Mouse (Mus musculus): Measurements from ENCODE around the gene Pde4c.

Pde4c gene

DNA sequence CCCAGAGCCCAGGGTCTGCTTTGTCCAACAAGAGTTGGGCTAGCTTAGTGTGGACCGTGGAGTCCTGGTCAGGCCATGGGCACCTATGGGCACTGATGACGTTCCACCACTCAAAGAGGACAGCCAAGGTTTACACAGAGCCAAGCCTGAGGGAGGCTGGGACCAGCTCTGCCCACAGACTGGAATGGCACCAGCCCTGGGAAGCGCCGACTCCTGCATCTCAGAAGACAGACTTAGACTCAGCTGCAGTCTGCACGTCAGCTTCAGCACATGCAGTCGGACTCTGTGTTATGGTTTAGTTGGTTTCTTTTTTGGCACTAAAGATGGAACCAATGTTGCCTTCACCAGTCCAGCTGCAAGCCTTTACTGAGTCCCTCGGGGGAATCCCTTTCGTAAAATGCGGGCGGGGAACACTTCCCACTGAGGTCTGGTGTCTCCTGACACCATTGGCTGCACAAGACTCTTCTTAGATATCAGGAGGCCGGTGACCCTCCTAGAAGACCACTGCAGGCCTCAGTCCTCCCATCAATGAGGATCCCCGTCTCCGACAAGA, 26.7 kb downstream of the Pde4c start:
- DNase-seq (ENCODE audit: low read depth, low spot score): no peak

DNA sequence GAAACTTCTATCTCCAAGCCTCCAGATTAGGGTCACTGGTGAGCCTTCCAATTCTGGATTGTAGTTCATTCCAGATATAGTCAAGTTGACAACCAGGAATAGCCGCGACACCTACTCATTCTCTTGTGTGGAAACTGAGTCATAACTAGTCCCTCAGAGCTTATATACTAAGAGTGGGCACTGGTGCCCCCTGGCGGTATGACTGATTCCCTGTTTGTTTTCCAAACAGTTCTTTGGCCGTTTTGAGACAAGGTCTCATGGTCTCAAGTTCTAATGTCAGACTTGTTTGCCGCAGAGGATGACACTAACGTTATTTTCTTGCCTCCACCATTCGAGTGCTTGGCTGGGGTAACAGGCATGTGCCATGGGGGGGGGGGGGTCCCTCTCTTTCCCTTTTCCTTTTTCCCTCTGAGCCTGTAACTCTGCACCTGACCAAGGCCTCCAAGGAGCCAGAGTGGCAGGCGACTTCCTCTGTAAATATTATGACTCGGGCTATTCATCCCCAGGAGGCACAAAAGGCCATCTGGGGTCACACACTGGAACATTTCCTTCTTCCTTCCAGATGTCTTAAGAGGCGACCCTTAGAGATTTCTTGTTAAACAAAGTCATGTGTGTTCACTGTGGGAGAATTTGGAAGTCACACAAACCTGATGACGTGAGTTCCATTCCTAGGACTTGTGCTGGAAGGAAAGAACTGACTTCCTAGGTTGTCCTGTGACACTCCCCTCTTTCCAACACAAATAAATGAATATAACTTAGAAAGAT, 28.7 kb downstream of the Pde4c start:
- no peak for DNase-seq (ENCODE audit: low read depth, low spot score)

DNA sequence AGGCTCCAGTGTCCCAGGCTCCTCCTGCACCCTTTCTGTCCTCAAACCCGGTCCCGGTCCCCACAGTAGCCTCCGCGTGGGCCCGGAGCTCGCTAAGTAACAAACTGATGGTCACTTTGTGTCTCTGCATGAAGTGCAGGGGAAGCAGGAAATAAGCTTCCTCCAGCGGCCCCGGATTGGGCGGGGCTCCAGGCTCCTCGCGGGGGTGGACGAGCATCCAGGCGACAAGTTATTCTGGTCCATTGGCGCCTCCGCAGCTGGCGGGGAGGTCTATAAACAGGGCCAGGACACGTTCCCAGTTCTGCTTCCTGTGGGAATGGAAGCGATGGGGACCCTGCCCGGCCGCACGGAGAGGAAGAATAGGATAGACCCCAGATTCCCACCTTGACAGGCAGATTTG, 29.6 kb downstream of the Pde4c start:
- no peak for DNase-seq (ENCODE audit: low read depth, low spot score)

DNA sequence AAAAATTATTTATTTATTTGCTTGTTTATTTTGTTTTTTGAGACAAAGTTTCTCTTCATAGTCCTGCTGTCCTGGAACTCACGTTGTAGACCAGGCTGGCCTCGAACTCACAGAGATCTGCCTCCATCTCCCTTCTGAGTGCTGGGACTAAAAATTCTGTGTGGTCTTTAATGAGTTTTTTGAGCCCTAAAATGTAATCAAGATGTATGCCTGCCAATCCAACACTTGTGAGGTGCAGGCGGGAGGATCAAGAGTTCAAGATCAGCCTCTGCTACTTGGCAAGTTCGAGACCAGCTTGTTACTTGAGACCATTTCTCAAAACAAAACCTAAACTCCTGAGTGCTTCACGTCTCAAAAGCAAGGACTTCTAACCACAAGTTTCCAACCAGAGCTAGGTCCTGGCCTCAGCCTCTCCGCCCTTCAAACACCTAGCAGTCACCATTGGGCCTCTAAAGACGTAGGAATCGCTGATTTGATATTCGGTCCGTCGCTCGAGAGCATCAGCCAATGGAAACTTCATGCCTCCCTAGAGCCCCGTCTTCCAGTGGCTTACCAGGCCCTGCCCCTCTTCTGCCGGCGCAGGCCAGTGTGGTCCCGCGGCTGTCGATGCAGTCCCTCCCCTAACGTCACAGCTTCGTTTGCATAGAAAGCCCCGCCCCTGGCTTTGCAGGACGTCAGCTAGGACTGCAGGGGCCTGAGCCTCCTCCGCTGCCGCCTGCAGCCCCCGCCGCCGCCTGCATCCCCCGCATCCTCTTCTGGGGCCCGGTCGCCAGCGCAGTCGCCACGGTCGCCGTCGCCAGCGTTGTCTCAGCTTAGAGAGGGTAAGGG, 30.7 kb downstream of the Pde4c start, which contains the start of gene Rab3a:
Gene Rab3a, plus strand, starts transcription at position 637 of the 828 bp plus-strand sequence.
- peak; percentile 92 for DNase-seq (ENCODE audit: low read depth, low spot score)

DNA sequence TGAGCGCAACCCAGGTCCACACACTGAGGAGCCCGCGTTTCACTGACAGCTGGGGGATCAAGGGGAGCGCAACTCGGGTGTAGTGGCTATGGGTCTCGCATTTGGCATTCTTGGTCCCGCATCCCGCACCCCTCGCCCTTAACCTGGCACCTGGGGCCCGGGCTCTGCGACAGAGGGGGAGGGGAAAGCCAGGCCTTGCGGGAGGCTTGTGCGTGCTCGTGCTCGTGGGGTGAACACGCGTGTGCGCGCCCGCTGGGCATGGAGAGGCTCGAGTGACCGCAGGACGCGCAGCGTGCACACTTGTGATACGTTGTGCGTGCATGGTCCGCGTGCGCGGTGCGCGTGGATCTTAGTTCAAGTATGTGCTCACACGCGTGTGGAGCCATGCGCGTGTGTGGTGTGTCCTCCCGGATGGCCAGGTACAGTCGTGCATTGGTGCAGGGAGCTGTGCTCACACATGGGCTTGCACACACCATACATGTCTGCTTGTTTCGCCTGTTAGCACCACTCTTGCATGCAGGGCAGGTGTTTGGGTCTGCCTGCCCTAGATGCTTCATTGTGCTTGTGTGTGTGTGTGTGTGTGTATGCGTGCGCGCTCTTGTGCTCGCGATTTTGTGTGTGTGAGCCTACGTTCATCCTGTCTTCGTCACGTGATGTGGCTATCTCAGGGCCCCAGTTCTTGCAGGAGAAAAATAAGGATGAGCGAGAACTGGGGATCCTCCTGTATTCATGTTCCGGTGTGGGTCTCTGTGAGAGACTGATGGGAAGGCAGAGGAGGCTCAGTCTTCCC, 31.5 kb downstream of the Pde4c start:
- DNase-seq (ENCODE audit: low read depth, low spot score): no peak

DNA sequence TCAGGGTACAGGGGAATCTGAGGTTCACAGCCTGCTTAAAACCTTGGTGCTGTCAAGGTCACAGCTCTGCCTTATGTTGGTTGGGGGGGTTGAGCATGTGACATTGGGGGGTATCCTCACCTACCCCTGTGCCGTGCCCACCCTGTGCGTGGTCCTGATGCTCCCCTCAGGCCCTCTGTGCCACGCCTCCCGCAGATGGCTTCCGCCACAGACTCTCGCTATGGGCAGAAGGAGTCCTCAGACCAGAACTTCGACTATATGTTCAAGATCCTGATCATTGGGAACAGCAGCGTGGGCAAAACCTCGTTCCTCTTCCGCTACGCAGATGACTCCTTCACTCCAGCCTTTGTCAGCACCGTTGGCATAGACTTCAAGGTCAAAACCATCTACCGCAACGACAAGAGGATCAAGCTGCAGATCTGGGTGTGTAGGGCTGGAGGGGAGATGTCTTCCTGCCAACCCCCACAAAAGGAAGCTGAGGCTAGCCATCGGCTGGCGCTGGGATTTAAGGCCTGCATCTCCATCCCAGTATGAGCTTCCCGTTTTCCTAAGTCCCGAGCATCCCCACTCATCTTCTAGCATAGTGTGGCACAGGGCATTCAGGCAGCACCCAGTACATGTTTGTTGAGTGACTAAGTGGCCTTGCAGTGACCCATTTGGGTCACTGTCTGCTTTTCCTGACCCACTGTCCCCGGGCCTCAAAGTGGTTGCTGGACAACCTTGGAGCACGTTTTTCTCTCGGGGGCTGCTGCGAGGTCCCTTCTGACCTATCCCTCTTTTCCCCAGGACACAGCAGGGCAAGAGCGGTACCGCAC, 32.3 kb downstream of the Pde4c start:
- no peak for DNase-seq (ENCODE audit: low read depth, low spot score)

DNA sequence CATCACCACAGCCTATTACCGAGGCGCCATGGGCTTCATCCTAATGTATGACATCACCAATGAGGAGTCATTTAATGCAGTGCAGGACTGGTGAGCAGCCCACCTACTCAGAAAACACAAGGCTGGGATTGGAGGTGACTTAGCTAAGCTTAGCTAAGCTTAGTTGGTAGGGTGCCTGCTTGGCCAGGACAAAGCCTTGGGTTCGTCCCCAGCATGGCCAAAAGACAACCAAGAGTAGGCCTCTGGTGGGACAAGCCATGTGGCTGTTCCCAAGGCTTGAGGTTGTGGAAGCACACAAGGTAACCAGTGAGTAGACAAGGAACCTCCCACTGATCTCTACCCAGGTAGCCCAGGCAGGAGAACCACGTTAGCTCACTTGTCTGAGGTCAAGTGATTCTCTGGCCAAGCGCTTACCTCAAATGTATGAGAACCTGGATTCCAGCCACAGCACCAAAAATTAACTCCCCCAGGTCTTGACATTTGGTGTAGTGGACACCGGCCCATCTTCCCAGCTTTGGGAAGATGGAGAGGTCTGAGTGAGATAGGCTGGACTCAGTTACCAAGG, 33.0 kb downstream of the Pde4c start:
- no peak for DNase-seq (ENCODE audit: low read depth, low spot score)

DNA sequence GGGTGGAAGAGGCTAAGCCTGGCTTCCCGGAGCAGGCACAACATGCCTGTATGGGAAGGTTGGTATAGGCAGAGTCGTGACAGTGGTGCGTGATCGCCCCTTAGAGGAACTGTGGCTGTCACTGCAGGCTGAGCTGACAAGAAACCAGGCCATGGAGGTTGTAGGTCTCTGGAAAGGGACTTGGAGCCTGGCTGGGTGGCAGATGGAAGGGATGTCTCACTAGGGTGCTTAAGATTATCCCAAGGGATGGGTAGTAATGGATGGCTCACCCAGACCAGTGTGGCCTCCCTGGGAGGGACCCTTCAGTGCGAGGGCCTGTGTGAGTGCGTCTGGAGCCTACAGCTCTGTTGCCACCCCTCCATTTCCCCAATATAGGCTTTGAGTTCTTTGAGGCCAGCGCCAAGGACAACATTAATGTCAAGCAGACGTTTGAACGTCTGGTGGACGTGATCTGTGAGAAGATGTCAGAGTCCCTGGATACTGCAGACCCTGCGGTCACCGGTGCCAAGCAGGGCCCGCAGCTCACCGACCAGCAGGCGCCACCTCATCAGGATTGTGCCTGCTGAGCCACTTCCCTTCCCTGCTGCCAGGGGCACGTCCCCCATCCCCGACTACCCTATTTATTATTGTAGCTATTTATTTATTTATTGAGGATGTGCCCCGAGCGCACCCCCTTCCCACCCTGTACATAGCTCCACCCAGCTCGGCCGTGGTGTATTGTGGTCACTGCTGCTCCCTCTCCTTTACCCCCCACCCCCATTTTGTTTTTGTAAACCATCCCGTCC, 34.2 kb downstream of the Pde4c start:
- no peak for DNase-seq (ENCODE audit: low read depth, low spot score)

DNA sequence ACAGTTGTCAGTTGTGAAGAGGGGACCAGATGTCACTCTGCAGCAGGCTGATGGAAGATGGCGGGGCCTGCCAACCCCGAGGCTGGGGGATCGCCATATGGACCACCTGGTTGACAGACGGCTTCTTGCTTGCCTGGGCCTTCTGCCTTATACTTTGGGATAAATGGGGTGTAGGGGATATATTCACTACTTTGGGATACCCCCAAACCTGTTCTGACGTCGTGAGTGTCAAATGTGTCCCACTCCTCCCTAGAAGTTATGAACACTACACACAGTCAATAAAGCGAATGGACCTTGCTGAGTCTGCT, 34.7 kb downstream of the Pde4c start:
- DNase-seq (ENCODE audit: low read depth, low spot score): no peak

DNA sequence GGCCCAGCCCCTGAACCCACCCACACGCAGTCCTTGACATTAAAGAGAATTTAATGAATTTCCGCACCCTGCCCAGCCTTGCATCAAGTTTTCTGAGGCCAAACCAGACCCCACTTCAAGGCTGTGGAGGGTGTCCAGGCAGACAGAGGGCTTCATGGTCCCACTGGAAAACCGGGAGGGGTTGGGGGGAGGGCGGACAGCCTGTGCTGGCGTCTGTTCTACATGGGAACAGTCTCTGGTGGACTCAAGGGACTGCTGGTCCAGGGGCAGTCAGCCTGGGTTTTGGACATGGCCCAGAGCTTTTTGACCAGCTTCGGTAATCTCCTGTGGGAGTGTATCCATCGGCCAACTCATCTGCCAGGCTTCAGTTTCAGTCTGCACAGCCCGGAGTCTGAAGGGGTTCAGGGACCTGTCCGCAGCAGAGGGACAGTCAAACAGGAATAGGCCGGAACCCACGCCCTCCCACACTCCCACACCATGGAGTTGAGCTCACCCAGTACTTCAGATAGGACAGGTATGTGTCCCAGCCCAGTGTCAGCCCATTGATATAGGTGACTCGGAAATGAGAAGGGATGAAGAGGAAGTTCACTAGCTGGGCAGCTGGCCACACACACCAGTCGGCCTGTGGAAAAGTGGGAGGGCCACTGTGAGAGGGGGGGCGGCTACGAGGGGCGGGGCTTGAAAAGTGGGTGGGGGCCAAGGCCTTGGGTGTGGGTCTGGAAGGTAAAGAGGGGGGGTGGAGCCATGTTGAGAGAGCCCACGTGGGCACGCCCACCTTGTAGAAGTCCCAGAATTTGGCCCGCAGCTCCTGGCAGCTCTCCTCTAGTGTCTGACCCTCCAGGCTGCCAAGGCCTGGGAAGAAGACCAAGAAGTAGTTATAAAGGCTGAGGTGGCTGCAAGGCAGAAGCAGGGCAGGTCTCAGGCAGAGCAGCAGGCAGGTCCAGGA, 35.4 kb downstream of the Pde4c start:
- no peak for DNase-seq (ENCODE audit: low read depth, low spot score)

DNA sequence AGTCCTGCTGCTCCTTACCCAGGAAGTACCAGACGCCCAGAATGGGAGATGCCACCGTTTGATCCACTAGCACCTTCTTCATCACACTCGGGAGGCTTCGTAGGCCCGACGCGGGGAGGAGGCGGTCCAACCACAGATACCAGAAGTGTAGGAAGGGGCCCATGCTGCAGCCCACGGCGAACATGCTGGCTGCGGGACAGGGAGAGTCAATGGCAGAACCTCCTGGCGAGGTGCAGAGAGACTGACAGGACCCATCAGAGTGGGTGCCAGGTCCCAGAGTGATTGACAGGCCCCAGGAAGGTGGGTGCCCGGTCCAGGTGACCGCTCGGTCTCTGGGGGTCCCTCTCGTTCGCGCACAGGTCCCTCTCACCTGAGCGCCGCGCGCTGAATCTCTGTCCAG, 36.8 kb downstream of the Pde4c start:
- no peak for DNase-seq (ENCODE audit: low read depth, low spot score)

DNA sequence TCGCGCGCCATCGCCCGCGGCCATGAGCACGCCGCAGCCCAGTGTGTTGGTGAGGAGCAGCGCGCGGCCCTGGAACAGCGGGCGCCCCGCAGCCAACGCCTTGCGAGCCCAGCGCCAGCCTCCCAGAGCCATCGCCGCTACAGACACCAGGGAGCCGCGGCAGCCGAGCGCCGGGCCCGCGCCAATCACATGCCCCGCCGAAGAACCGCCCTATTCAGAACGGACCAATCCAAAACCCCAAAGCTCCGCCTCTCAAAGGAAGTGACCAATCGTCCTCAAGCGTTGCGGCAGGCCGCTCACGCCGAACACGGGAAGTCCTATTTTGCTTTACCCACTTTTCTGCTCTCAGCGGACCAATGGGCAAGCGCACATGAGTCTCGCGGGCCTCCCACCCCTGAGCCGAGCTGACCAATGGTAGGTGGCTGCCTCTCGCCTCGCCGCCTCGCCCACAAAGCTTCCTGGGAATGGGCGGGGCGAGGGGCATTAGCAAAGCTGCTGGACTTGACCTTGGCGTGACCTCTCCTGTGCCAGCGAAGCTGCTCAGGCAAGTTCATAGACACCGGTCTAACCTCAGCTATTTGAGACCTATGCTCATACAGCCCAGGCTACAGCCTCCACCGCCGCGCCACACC, 37.4 kb downstream of the Pde4c start, which contains the start of gene Mpv17l2:
Gene Mpv17l2, minus strand, starts transcription at position 172 of the 632 bp plus-strand sequence.
- DNase-seq (ENCODE audit: low read depth, low spot score): peak; percentile 98

DNA sequence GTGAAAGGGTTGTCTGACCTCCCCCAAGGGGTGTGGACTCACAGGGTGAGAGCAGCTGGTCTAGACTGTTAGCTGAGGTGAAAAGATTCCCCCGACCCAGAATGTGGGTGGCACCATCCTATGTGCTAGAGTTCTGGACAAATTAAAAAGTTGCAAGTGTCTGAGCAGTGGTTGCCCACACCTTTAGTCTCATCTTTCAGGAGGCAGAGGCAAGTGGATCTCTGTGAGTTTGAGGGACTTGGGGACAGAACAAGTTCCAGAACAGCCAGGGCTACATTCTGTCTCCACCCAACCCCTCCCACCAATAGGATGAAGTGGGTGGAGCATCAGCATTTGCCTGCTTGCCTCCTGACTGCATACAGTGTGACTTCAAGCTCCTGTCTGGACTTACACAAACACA, 38.6 kb downstream of the Pde4c start:
- peak; percentile 81 for DNase-seq (ENCODE audit: low read depth, low spot score)

DNA sequence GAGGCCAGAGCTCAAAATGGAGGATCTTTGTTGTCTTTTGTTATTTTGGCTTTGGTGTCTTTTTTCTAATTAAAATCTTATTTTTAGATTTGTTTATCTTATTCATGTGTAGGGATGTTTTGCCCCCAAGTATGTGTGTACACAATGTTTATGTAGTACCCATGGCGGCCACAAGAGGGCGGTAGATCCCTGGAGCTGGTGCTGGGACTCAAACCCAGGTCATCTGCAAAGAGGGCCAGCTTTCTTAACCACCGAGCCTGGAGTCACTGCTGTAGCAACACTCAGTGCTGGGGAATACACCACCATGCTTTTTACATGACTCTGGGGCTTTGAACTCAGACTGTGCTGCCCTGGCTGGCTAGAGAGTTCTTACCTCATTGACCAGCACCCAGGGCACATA, 39.8 kb downstream of the Pde4c start:
- DNase-seq (ENCODE audit: low read depth, low spot score): no peak

DNA sequence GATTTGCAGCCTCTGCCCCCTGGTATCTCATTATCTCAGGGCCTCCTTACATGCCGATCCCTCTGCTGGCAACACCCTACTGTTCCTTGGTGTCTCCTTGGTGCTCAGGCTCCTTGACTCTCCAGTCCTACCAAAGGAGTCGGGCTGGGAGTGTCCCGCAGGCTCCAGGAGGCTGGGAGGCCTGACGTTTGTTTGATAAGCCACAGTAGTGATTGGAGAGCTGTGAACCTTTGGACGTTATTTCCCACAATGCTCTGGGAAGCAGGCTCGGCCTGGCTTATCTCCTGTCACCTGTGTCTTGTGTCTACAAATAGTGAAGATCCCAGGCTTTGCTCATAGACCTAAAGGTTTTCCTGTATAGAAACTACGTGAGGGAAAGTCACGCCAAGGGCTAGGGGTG, 40.5 kb downstream of the Pde4c start:
- peak; percentile 78 for DNase-seq (ENCODE audit: low read depth, low spot score)

DNA sequence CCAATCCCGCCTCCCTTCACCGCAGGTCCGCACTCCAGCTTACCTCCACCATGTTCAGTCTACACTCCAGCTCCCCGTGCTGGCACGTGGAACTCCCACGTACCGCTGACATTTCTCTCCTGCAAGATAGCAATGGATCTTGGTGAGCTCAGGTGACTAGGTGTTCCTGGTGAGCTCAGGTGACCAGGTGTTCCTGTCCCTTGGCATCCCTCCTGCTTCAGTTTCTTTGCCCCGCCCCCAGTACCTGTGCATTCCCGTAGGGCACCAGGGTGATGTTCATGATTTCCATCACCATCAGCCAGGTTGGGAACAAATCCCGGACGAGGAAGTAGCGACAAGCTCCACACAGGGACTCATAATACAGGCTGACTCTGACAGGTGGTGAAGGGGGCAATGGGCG, 41.2 kb downstream of the Pde4c start:
- no peak for DNase-seq (ENCODE audit: low read depth, low spot score)

DNA sequence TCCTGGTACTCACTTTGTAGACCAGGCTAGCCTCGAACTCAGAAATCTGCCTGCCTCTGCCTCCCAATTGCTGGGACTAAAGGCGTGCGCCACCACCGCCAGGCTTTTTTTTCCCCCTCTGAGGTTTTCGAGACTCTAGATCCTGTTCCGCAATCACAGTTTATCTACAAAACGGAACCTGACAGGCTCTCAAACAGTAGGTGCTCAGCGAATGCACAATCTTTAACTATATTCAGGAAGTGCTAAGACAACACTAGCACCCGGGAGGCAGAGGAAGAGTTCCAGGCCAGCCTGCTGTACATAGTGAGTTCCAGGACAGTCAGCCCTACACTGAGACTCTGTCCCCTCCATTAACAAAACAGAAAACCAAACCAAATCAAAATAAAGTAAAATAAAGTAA, 41.8 kb downstream of the Pde4c start:
- no peak for DNase-seq (ENCODE audit: low read depth, low spot score)

DNA sequence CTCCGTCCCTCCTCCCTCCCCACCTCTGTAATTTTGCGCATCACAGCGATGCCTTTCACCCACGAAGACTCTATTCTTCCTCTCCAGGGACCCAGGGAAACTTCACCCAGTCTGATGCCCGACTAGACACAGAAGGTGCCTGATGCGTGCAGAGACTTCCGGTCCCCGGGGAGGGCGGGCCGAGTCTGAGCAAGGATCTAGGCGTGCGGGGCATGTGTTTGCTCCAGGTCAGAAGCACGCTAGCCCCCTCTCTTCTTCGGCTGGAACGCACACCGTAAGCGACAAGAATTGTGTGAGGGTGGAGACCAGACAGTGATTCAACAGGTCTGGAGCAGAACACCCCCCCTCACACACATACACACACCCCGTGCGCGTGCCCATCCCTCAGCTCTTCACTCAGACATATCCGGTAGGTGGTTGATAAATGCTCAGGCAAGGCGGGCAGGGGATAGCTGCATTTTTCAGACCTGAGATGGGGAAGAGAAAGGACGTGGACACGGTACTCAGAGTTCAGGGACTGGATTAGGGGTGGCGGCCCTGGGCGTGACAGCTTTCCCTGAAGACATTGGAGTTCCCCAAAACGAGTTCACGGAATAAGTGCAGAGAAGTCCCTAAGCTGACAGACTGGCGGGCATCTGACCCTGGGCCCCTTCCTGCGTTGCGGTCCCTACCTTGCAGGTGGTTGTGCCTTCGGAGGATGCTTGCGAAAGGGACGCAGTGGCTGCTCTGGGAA, 42.5 kb downstream of the Pde4c start:
- no peak for DNase-seq (ENCODE audit: low read depth, low spot score)
